Mouse (Mus musculus): ENCODE measurements at regions not wholly inside any gene's neighbourhood (a gene's known extent, or its start where the extent isn't known, plus 50 kb on each side); places are given as distances from the start of the nearest gene placed in this dataset.

GRCm38 (mm10) chr13:94713451-94713850 lies 75.3 kb upstream of the Tbca start:
- no peak for TF ChIP-seq EP300 (IDR thresholded peaks at IDR 0.05; ENCODE audit: low read depth)
- no peak for TF ChIP-seq CTCF (IDR thresholded peaks at IDR 0.05; ENCODE audit: low read depth)
